Mouse (Mus musculus): Measurements from ENCODE around the gene B4gat1. TPM values are rescaled to one million over a fixed set of nuclear protein-coding genes. Genes with fewer than 3 reads are reported as not detected.

Gene B4gat1
- total RNA-seq (2023), result 3.5 and 3.9 TPM in 2 replicates

GRCm38 (mm10) chr19:5038709-5039156 lies at the start of gene B4gat1, which contains the start of gene AC124502.3:
B4gat1 (plus strand) TSS chr19:5038826.
AC124502.3 (plus strand) TSS chr19:5038891.

GRCm38 (mm10) chr19:4990256-4990625 lies 48.4 kb upstream of the B4gat1 start, which contains the start of gene Npas4:
Npas4 (minus strand) TSS chr19:4990316.

GRCm38 (mm10) chr19:5023621-5024479 lies 14.8 kb upstream of the B4gat1 start, which contains the start of gene Slc29a2:
Slc29a2 (plus strand) TSS chr19:5023860.

DNA sequence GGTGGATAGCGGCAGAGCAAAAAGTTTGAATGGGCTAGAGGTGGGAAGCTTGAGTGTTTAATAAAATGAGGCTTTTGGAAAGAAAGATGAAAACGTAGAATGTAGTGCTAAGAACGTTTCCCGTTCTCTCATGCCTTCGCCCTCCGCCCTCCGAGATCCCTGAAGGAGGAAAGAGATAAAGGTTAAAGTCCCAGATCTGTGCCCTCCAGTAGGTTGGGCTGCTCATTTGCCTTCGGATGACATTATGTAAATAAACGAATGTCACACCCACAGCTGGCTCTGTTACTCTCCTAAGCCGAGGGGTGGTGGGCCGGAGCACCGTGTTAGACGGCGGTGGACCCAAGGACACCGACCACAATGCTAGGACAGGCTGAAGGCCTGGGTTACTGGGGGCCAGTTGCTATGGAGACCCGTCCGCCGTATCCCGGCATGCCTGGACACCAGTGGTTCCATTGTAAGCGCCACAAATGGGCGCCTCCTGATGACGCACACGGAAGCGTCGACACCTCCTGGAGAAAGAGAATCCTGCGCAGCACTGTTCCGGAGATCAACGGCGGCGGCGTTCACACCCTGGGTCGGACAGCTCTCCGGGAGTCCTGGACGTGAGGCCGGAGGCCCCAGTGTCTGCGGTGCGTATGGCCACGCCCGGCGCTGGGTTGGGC lies 2.4 kb downstream of the B4gat1 start, which contains the start of gene Brms1:
Brms1 (plus strand) TSS at position 493 of the 662 bp plus-strand sequence.

DNA sequence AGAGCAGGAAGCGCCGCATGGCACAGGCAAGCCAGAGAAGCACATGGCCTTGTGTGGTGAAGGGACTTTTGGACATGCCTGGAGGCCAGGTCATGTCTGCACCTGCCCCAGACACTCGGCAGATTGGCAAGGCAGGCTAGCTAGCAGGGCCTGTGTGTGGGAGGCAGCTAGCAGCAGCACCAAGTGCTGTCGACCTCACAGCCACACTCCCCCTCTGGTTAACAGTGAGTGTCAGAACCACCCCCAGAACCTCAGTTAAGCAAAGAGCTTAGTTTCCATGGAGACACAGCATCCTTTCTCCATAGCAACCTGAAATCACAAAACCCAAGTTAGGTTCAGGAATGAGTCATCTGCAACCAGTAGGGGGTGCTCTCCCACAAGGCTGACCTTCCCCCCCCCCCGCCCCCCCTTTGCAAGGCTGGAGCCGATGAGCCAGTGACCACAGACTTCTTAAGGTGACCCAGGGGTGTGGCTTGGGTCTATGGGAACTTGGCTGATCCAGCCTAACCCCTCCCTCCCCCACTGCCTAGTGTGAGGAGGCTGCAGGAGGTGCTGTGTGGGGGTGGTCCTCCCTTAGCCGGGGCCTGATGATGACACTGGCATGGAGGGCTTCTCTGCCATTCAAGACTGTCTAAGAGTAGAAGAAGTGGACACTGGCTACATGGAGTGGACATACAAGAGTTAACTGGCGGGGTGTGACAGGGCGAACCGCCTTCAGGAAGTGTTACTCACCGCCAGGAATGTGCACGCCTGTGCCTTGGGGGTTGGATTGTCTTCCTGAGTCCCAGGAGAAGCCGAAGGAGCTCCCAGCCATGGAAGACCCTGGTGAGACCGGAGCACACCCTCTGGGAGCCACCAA lies 11.7 kb downstream of the B4gat1 start, which contains the start of gene Rin1:
Rin1 (plus strand) TSS at position 435 of the 859 bp plus-strand sequence.

GRCm38 (mm10) chr19:5067867-5068569 lies 29.4 kb downstream of the B4gat1 start, which contains the start of gene Cd248:
Cd248 (plus strand) TSS chr19:5068078.

GRCm38 (mm10) chr19:5085145-5085863 lies 46.7 kb downstream of the B4gat1 start, which contains the start of gene Tmem151a:
Tmem151a (minus strand) TSS chr19:5085531.

DNA sequence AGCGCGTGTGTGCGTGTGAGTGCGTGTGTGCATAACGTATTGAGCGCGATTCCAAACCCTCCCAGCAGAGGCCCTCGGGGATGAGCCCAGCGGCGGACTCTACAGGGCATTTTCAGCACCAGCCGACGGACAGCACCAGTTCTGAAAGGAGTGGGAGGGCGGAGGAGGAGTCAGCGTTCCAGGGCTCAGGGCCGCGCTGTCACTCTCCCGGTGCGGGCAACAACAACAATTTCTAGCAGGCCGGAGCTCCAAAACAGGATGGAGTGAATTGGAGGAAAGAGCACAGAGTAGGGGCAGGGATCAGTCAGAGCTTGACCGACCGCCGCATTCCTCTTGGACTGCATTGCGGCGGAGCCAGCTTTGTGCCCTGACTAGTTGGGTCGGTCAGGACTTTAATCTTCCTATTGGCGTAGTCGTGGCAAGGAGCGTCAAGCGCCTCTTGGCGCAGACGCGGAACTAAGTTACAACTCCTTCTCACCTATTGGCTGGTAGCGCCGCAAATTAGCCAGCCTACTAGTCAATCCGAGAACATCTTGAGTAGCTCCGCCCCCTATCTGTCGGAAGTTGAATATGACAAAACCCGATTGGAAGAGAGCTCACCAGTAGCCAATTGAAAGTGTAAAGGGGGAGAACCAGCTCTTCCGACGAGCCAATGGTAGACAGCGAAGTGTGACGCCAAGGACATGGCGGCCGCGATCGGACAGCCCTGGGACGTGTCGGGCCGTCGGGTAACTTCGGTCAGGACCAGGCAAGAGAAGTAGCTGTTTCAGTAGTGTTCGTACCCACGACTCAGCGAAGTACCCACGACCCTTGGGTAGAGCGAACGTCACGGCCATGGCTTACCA lies 49.5 kb downstream of the B4gat1 start, which contains the start of gene Yif1a:
Yif1a (plus strand) TSS at position 655 of the 845 bp plus-strand sequence.

Other genes with a start within 250 kb of the B4gat1 start
- gene Rbm4, start 244.9 kb upstream of the B4gat1 start, total RNA-seq (2023), result 38.2 and 43.7 TPM in 2 replicates
- 11.1 and 17.9 TPM in 2 replicates for gene Gm21992, start 227.2 kb upstream of the B4gat1 start, total RNA-seq (2023)
- 35.2 and 39.3 TPM in 2 replicates for gene Rbm14, start 227.2 kb upstream of the B4gat1 start, total RNA-seq (2023)
- 8.4 and 9.7 TPM in 2 replicates for gene Ccs, start 199.5 kb upstream of the B4gat1 start, total RNA-seq (2023)
- gene Ccdc87, start 199.5 kb upstream of the B4gat1 start, total RNA-seq (2023), result not detected in 2 replicates
- gene Ctsf, start 183.7 kb upstream of the B4gat1 start, total RNA-seq (2023), result 0.92 and 1.1 TPM in 2 replicates
- not detected in 2 replicates for gene Actn3, start 160.9 kb upstream of the B4gat1 start, total RNA-seq (2023)
- 2.9 and 5.0 TPM in 2 replicates for gene Zdhhc24, start 160.2 kb upstream of the B4gat1 start, total RNA-seq (2023)
- gene Bbs1, start 132.2 kb upstream of the B4gat1 start, total RNA-seq (2023), result 0.29 TPM in 1 of 2 replicates, not detected in the other
- 49.8 and 60.7 TPM in 2 replicates for gene Dpp3, start 110.5 kb upstream of the B4gat1 start, total RNA-seq (2023)
- gene Peli3, start 95.7 kb upstream of the B4gat1 start, total RNA-seq (2023), result not detected in 2 replicates
- gene Mrpl11, start 76.7 kb upstream of the B4gat1 start, total RNA-seq (2023), result 7.8 and 9.4 TPM in 2 replicates
- gene Npas4, start 48.5 kb upstream of the B4gat1 start, total RNA-seq (2023), result not detected in 2 replicates
- 0.88 and 2.3 TPM in 2 replicates for gene Slc29a2, start 15.0 kb upstream of the B4gat1 start, total RNA-seq (2023)
- gene AC124502.3, start 65 bp downstream of the B4gat1 start, total RNA-seq (2023), result 0.32 TPM in 1 of 2 replicates, not detected in the other
- 48.6 and 55.1 TPM in 2 replicates for gene Brms1, start 2.5 kb downstream of the B4gat1 start, total RNA-seq (2023)
- gene Rin1, start 11.7 kb downstream of the B4gat1 start, total RNA-seq (2023), result 1.6 and 3.1 TPM in 2 replicates
- not detected in 2 replicates for gene Cd248, start 29.3 kb downstream of the B4gat1 start, total RNA-seq (2023)
- gene Tmem151a, start 46.7 kb downstream of the B4gat1 start, total RNA-seq (2023), result 0.13 and 0.14 TPM in 2 replicates
- 10.0 and 14.1 TPM in 2 replicates for gene Yif1a, start 49.7 kb downstream of the B4gat1 start, total RNA-seq (2023)
- 0.93 and 1.0 TPM in 2 replicates for gene Cnih2, start 59.7 kb downstream of the B4gat1 start, total RNA-seq (2023)
- 130 and 138 TPM in 2 replicates for gene Rab1b, start 68.2 kb downstream of the B4gat1 start, total RNA-seq (2023)
- 10.9 and 15.3 TPM in 2 replicates for gene Klc2, start 79.7 kb downstream of the B4gat1 start, total RNA-seq (2023)
- 101 and 135 TPM in 2 replicates for gene Pacs1, start 234.3 kb downstream of the B4gat1 start, total RNA-seq (2023)